Mouse (Mus musculus) natural killer cell, adult 2 months (primary cell): Measurements from ENCODE around the gene Il20ra.

Experiments used
- DNase-seq, 2 experiments: peaks; one replicate each; pipeline ENCODE4 v3.0.0; 2022; ENCODE audit warnings: low spot score in 2 of 2

The Il20ra gene

DNA sequence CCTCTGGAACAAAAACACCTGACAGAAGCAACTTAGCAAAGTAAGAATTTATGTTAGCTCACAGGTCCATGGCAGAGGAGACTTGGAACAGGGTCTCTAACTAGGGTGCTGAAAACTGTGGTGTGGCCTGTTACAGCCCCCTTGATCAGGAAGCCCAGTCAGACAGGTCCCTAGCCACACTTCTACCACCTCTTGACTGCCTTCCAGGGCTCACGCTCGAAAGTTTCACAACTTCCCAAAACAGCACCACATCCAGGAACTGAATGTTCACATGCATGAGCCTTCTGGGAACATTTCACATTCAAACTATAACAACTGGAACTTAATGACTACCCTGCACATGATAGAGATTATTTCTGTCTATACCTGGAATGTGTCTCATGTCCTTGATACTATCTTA is 53.1 kb downstream of the Il20ra start:
- DNase-seq, result no peak

DNA sequence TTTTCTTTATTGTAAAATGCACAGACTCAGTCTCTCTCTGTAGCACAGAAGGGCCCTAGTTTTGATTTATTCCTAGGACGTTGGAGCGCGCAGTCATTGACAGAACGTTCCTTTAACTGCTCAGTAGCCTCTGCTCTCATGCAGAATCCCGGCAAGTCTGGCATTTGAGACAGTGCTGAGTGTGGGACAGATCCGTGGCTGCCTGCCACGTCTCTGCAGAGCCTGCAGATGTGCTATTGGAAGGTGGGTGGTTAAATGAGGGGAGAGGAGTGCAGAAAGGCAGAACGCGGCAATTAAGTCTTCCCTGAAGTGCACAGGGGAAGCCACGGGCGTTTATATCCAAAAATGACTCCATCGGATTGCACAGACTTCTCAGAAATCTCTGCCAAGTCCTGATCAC is 66.7 kb downstream of the Il20ra start:
- DNase-seq, result no peak

DNA sequence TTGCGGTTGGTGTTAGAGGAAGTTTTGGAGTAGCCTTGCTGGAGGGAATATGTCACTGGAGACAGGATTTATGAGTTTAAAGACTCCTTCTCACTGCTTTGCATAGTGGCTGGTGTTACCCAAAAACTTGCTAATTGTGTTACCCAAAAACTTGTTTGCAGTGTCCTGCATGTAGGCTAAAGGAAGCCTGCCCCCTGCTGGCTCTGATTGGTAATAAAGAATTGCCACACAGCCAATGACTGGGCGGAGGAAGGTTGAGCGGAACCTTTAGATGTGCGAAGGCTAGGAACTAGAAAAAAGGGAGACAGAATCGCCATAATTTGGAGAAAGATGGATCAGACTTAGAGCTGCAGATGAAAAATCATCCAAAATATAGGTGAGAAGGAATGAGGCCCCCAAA is 69.0 kb downstream of the Il20ra start:
- DNase-seq, result peak; percentile 60 to 68

DNA sequence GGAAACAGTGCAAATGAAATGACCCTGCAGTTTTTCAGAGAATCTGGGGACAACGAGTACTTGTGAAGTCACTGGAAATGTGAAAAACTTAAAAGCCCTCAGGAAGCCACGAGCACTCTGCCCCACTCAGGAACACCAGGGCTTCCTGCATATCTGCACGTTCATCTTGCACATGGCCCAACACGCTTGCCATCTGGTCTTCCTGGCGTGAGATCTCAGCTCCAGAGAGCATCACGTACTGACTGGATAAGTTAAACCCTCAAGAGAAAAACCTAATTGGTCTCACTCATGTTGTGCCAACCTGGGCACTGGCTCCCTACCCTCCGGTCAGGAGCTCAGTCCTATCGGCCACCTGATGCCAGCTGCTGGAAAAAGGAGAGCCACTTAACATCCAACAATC is 82.6 kb downstream of the Il20ra start:
- DNase-seq, result no peak

DNA sequence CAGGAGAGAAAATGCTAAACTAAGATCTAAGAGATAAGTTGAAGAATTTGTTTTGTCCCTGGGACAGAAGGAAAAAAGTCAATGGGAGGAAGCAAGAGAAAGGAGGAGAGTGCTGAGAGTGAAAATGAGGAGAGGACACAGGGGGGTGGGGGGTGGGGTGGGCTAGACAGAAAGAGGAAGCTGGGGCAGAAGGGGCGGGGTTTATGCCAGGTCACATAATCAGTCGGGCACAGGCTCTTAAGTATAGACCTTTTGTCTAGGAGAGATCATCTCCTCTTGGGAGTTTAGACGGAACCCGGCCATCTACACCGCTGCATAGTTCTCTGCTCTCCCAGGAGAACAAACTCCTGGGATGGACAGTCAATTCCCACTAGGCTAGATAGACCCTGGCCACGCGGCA is 90.6 kb downstream of the Il20ra start:
- DNase-seq, result no peak

DNA sequence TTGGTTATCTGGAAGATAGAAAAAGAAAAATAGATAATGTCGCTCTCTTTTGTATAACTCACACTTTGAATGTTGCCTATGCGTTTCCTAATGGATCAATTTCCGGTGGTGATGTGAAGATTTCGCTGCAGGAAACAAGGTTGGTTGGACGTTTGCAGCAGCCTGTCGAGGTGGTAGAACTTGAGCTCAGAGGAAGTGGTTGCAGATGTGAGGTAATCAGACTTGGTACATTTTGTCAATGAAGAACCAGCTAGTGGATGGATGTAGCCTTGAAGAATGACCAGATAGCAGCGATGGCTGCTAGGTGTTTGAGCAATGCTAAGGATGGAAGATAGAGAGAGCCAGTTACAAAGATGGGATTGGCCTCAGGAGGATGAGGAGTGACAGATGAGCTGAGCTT is 92.4 kb downstream of the Il20ra start:
- no peak for DNase-seq
